Mouse (Mus musculus): ENCODE data around the gene Tshr. TPM values are rescaled to one million over a fixed set of nuclear protein-coding genes. Genes with fewer than 3 reads are reported as not detected.
A peak's percentile ranks its signal among the peaks of the same experiment; 100 is the strongest.
"Not testable (repeated sequence)": the region's sequence is repeated elsewhere in the genome, so short reads cannot be mapped to it uniquely, and the experiment has no call there.

The Tshr gene
- total RNA-seq, 2 experiments from 2014 or later = 0.27 to 0.36 TPM

- DNase-seq (ENCODE audit: low spot score in 2 of 2) = not testable (repeated sequence)
These were observed 201.5 kb downstream of the Tshr start for GRCm38 (mm10) chr12:91585815-91586214.

DNA sequence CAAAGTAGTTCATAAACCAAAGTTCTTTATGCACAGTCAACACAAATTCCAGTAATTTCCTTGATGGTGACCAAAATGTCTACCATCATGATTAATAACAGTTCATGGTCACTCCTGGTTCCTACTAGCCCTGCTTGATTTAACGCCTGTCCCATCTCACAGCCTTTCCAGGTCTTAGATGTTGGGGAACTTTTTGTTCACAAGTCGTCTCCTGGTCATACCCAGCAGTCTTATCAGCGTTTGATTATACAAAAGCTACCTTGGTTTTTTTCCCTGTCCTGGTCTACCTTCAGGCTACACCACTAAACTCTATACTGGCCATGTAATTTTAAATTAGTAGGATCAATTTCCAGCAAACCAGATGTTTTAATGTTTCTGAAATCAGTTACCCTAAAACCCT, 202.7 kb downstream of the Tshr start:
- DNase-seq (ENCODE audit: low spot score in 2 of 2) = no peak

DNA sequence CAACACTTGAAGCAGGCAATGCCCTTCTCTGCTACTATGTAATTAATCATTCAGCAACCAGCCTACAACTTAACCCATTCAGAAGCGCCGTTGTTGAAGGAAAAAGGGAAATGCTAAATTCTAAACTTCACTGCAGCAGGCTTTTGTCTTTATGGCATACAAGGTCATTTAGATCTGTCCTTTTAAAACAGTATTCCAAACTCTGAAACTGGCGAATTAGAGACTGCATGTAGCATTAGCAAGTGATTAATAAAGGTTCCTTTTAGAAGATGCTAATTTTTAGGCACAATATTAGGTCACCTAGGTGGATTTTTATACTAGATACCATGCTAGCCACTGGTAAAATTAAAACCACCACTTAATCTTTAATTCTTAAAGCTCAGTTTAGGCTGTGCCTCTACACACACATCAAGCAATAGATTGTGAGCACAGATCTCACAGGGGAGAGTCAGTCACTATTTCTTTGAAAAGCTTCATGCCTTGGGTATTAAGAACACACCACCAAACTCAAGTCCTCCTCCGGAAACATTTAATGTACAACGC, 203.2 kb downstream of the Tshr start:
- no peak for DNase-seq (ENCODE audit: low spot score in 2 of 2)

GRCm38 (mm10) chr12:91588176-91588669, 203.9 kb downstream of the Tshr start:
- DNase-seq (ENCODE audit: low spot score in 2 of 2) = peak; percentile 82 to 96

DNA sequence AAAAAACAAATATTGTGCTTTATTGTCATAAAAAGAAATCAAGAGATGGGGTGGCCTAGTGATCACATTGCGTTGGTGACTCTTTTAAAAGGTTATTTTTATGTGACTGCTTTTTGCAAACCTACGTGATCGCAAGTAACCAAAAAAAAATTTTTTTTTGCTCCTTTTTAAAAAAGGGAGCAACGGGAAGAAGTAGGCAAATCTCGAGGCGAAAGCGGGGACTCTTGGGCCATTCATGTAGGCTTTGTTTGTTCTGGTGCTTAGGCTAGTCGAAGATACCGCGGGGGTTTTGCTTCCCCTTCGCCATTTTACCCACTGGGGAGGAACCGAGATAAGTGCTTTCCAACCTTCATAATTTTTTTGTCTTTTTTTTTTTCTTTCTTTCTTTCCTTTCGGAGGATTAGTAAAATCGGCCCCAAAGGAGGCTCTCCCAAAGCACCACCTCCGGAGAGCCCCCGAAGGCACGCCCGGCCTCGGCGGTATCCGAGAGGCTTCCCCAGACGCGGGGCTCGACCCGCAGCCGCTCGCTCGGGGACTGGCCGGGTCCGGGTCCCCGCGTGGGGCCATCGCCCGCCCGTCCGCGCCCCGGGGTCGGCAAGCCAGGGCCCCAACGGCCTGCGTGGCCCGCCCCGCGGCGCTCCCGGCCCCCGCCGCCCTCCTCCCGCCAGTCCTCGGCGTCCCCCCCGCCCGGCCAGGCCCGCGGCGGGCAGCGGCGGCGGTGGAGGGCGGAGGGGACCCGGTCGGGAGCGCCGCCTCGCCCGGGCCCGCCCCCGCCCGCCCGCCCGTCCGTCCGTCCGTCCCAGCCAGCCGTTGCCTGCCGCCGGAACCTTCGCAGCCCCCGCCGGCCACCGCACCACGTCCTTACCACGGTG, 204.5 kb downstream of the Tshr start:
- DNase-seq (ENCODE audit: low spot score in 2 of 2) = peak in 1 of 2 experiments; percentile 39

- no peak for DNase-seq (ENCODE audit: low spot score in 2 of 2)
These were observed 205.1 kb downstream of the Tshr start for GRCm38 (mm10) chr12:91589542-91589846.

- peak; percentile 89 to 96 for DNase-seq (ENCODE audit: low spot score in 2 of 2)
These were observed 205.7 kb downstream of the Tshr start, which contains the start of gene Gtf2a1 for GRCm38 (mm10) chr12:91589847-91590690. Gtf2a1 (minus strand) TSS chr12:91590487.

- no peak for DNase-seq (ENCODE audit: low spot score in 2 of 2)
These were observed 206.4 kb downstream of the Tshr start for GRCm38 (mm10) chr12:91590716-91591115.

DNA sequence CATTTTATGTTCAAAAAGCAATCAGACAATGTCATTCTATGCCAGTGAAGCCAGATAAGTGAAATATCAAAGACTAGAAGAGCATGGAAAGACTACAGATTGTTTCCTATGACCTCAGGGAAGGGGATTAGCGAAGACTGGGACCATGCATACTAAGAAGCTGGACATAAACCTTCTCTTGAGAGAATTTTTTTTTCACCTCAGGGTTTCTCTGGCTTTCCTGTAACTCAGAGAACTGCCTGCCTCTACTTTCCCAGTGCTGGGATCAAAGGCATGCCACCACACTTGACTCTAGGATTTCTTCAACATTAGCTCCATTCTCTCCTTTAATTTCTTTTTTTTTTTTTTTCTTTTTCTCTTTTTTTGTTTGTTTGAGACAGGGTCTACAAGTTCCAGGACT, 206.8 kb downstream of the Tshr start:
- no peak for DNase-seq (ENCODE audit: low spot score in 2 of 2)

GRCm38 (mm10) chr12:91592128-91592527, 207.8 kb downstream of the Tshr start:
- no peak for DNase-seq (ENCODE audit: low spot score in 2 of 2)

Other genes with a start within 250 kb of the Tshr start
- gene Cep128, start 154 bp upstream of the Tshr start, total RNA-seq (2021) = 1 to 10 TPM; 6.1 to 6.3 TPM
- 10 to 100 TPM; 53.5 to 54.1 TPM for gene Gtf2a1, start 205.9 kb downstream of the Tshr start, total RNA-seq (2021)

Measured in layer of hippocampus, adult 18-20 months (tissue).